Mouse (Mus musculus) cerebellum, adult 9-11 months (tissue): ENCODE measurements around the gene Fam155a.
A peak's percentile ranks its signal among the peaks of the same experiment; 100 is the strongest.

Source experiments
- DNase-seq: peaks from one replicate; pipeline ENCODE4 v3.0.0; 2022

The Fam155a gene

GRCm38 (mm10) chr8:9656901-9657300, 114.1 kb downstream of the Fam155a start:
- DNase-seq, result no peak

GRCm38 (mm10) chr8:9654826-9655225, 116.1 kb downstream of the Fam155a start:
- DNase-seq, result peak; percentile 20

GRCm38 (mm10) chr8:9653643-9654042, 117.3 kb downstream of the Fam155a start:
- no peak for DNase-seq

GRCm38 (mm10) chr8:9638162-9638561, 132.8 kb downstream of the Fam155a start:
- no peak for DNase-seq

GRCm38 (mm10) chr8:9635240-9635639, 135.7 kb downstream of the Fam155a start:
- DNase-seq, result no peak

GRCm38 (mm10) chr8:9607086-9607701, 163.8 kb downstream of the Fam155a start:
- no peak for DNase-seq

GRCm38 (mm10) chr8:9596003-9596402, 175.0 kb downstream of the Fam155a start:
- no peak for DNase-seq

GRCm38 (mm10) chr8:9581836-9582235, 189.1 kb downstream of the Fam155a start:
- DNase-seq, result no peak

- no peak for DNase-seq
Measured at GRCm38 (mm10) chr8:9580192-9580591, 190.8 kb downstream of the Fam155a start.

GRCm38 (mm10) chr8:9571977-9572376, 199.0 kb downstream of the Fam155a start:
- no peak for DNase-seq

GRCm38 (mm10) chr8:9569516-9570170, 201.3 kb downstream of the Fam155a start:
- peak; percentile 78 for DNase-seq

GRCm38 (mm10) chr8:9549199-9549598, 221.8 kb downstream of the Fam155a start:
- no peak for DNase-seq

- no peak for DNase-seq
Measured at GRCm38 (mm10) chr8:9547558-9547954, 223.4 kb downstream of the Fam155a start.

GRCm38 (mm10) chr8:9546919-9547557, 223.9 kb downstream of the Fam155a start:
- DNase-seq, result no peak

GRCm38 (mm10) chr8:9546429-9546828, 224.5 kb downstream of the Fam155a start:
- DNase-seq, result no peak

- no peak for DNase-seq
Measured at GRCm38 (mm10) chr8:9545665-9546064, 225.3 kb downstream of the Fam155a start.

- DNase-seq, result no peak
Measured at GRCm38 (mm10) chr8:9535730-9536372, 235.1 kb downstream of the Fam155a start.

GRCm38 (mm10) chr8:9526515-9526914, 244.4 kb downstream of the Fam155a start:
- no peak for DNase-seq

- DNase-seq, result peak; percentile 22
Measured at GRCm38 (mm10) chr8:9521577-9521976, 249.4 kb downstream of the Fam155a start.

- DNase-seq, result peak; percentile 41
Measured at GRCm38 (mm10) chr8:9500751-9501150, 270.2 kb downstream of the Fam155a start.

GRCm38 (mm10) chr8:9494225-9494598, 276.7 kb downstream of the Fam155a start:
- no peak for DNase-seq

GRCm38 (mm10) chr8:9493557-9494224, 277.3 kb downstream of the Fam155a start:
- no peak for DNase-seq

GRCm38 (mm10) chr8:9482565-9482964, 288.4 kb downstream of the Fam155a start:
- no peak for DNase-seq
